Mouse (Mus musculus): Measurements from ENCODE around the gene Tnfrsf19. TPM values are rescaled to one million over a fixed set of nuclear protein-coding genes. Genes with fewer than 3 reads are reported as not detected.

Tnfrsf19 gene
- total RNA-seq (2023) = 2.6 TPM

DNA sequence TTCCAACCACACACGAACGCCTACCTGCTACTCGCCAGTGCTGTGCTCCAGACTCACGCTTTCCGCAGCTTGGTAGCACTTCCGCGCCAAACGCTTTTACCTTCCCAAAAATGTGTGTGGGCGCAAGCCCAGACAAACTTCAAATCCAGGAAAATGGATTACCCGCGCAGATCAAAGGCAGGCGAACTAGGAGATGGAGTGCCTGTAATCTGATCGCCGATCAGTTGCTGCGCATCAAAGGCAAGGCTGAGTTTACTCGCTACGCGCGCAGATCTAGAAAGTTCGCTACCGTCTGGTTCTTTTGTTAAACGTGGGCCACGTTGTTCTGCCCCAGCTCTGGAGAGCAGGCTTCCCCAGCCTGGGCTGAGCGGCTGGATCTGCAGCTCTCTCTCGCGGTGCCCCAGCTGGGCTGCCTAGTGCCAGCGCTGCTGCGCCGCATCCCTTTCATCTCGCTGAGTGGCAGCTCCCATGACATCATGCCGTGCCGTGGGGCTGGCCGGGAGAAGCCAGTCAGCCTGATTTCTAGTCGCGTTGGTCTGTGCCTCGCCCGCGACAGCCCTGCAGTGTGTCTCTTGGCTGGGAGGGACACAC lies at the start of gene Tnfrsf19:
TSS of gene Tnfrsf19 (minus strand) at position 400 of the 591 bp plus-strand sequence.

Other genes starting within 250 kb of the Tnfrsf19 start
- 23.9 TPM for gene Sacs, start 92.0 kb upstream of the Tnfrsf19 start, total RNA-seq (2023)
- gene Sgcg, start 212.0 kb upstream of the Tnfrsf19 start, total RNA-seq (2023) = not detected